Comparison of ENCODE assay signal across 7 mouse cellular contexts in the genomic region with DNA sequence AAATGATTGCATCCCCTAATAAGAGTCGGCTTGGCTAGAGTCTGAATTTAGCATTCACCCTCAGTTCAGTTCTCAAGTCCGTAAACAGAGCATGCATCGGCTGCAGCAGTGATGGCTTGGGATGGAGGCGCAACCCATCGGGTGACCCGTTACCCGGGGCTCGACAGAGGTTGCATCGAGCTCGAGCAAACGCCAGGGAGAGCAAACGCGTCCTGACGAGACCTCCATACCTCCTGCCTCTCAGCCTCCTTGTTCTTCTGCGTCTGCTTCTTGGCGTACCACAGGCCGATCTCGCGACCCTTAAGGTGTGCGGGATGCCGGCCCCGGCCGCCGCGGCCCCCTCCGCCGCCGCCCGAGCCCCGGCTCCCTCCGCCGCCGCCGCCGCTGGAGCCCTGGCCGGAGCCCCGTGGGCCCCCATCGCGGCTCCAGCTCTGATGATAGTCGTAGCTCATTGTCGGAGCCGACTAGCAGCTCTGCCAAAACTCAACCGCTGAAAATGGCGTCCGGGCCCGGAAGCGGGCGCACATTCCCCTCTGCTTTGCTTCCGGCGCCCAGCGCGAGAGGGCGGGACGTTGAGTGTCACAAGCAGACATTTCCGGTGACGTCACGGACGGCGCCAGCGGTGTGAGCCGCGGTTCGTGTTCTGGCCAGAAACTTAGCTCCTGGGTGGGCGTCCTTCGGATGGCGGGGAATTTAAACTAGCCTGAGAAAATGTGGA. TPM values are rescaled to one million over a fixed set of nuclear protein-coding genes. Genes with fewer than 3 reads are reported as not detected.
DNase-seq lines count a peak whose midpoint lies in the region; ATAC-seq lines count a peak whose summit lies in the region.

A gene (minus strand): TSS at position 517 of the 718 bp plus-strand sequence.

- peak within 1 kb of the TSS; percentile 94 for H3K9ac ChIP-seq in intestine, embryonic 16.5 days (ENCODE audit: low read depth, low read length)
- peak within 1 kb of the TSS; percentile 93 for H3K9ac ChIP-seq in midbrain, embryonic 11.5 days (ENCODE audit: low read length)

- ATAC-seq in intestine, embryonic 16.5 days, result peak; percentile 99
- ATAC-seq in midbrain, embryonic 11.5 days (ENCODE audit: low FRiP score), result peak; percentile 99

- intact Hi-C loops in left cerebral cortex, postnatal 36 days (cut with DNase I), result no loop called here

- peak within 1 kb of the TSS; percentile 99 for H3K4me3 ChIP-seq in intestine, embryonic 16.5 days (ENCODE audit: low read length)
- peak within 1 kb of the TSS; percentile 90 for H3K4me3 ChIP-seq in midbrain, embryonic 11.5 days (ENCODE audit: low read depth, low read length)

- H3K27me3 ChIP-seq in intestine, embryonic 16.5 days (replicated peaks; ENCODE audit: control insufficient read depth, insufficient read depth, low read length), result no peaks in the 10 kb centered on the region
- no peaks in the 10 kb centered on the region for H3K27me3 ChIP-seq in midbrain, embryonic 11.5 days (ENCODE audit: control insufficient read depth, insufficient read depth, low read length)

- DNase-seq in adrenal gland, adult 8-10 months, result peak; percentile 95
- peak; percentile 93 for DNase-seq in embryo, embryonic 9.5 days (ENCODE audit: extremely low spot score)
- DNase-seq in gastrocnemius, postnatal 4 days (ENCODE audit: low spot score in 2 of 2), result peak; percentile 93 to 96
- peak; percentile 97 for DNase-seq in left cerebral cortex, postnatal 36 days (ENCODE audit: low spot score in 2 of 2)
- DNase-seq in midbrain, embryonic 11.5 days (ENCODE audit: low spot score, missing footprints), result peak; percentile 99
- peak; percentile 92 for DNase-seq in skeletal muscle tissue, adult 2 months (ENCODE audit: low read depth, low spot score)

- peaks cover 11% of the 10 kb centered on the region for H3K4me1 ChIP-seq in intestine, embryonic 16.5 days (ENCODE audit: control insufficient read depth, insufficient read depth, low read length)
- H3K4me1 ChIP-seq in midbrain, embryonic 11.5 days (ENCODE audit: control insufficient read depth, insufficient read depth, low read length), result peaks cover 10% of the 10 kb centered on the region; the same call in 1 of the 2 replicates

- H3K9me3 ChIP-seq in intestine, embryonic 16.5 days (ENCODE audit: control insufficient read depth, low read length), result no peaks in the 10 kb centered on the region
- no peaks in the 10 kb centered on the region for H3K9me3 ChIP-seq in midbrain, embryonic 11.5 days (ENCODE audit: control insufficient read depth, low read length)

- H3K27ac ChIP-seq in intestine, embryonic 16.5 days (ENCODE audit: low read length), result peak within 1 kb of the TSS; percentile 91
- peak within 1 kb of the TSS; percentile 90 for H3K27ac ChIP-seq in midbrain, embryonic 11.5 days (ENCODE audit: low read depth, low read length)

- H3K4me2 ChIP-seq in intestine, embryonic 16.5 days (ENCODE audit: low read depth, low read length), result peak within 1 kb of the TSS; percentile 71
- H3K4me2 ChIP-seq in midbrain, embryonic 11.5 days, result peak within 1 kb of the TSS; percentile 71

- under 1% methylated on average over 64 of the region's 66 CpGs for WGBS in intestine, embryonic 16.5 days
- under 1% methylated on average over 66 of the region's 66 CpGs for WGBS in midbrain, embryonic 11.5 days

- H3K36me3 ChIP-seq in intestine, embryonic 16.5 days (ENCODE audit: control insufficient read depth, insufficient read depth, low read length), result no peaks in the 10 kb centered on the region
- H3K36me3 ChIP-seq in midbrain, embryonic 11.5 days (ENCODE audit: control insufficient read depth, insufficient read depth, low read length), result no peaks in the 10 kb centered on the region

RNA-seq across cellular contexts. Expression of the gene that starts here (rescaled TPM):
- 10 to 100 TPM; 34.4 to 46.4 (median 42.1) TPM for total RNA-seq in adrenal gland, adult 8-10 months (2022)
- total RNA-seq in gastrocnemius, postnatal 4 days (2021), result 10 to 100 TPM; 24.1 to 28.4 TPM
- polyA plus RNA-seq in intestine, embryonic 16.5 days (2015; fragmentation: Nextera tagmentation; extraction: Ambion mirVana), result 8.2 and 10.4 TPM in 2 replicates
- 10 to 100 TPM; 50.3 to 55.6 TPM for total RNA-seq in left cerebral cortex, postnatal 36 days (2021)
- 50.5 and 56.0 TPM in 2 replicates for polyA plus RNA-seq in midbrain, embryonic 11.5 days (2014; fragmentation: Nextera tagmentation; extraction: Ambion mirVana)

Comparison
In these comparisons a context has a peak if more than half of its experiments do, and no peak if none do; other contexts are left out.
1. Peak in every context shown above with its lines: DNase-seq, ATAC-seq, H3K4me3 ChIP-seq and H3K27ac ChIP-seq.